Mouse (Mus musculus) liver, embryonic 15.5 days (tissue): ENCODE results near the gene Ing5. TPM values are rescaled to one million over a fixed set of nuclear protein-coding genes. Genes with fewer than 3 reads are reported as not detected.

Experiments used
- polyA plus RNA-seq: library from polyadenylated mRNA; unstranded; fragments of >200 nt; fragmentation: Nextera tagmentation; extraction: Ambion mirVana; gene quantifications from 2 replicates; pipeline ENCODE4 v1.2.1, GENCODE M21; 2015

Gene Ing5
- polyA plus RNA-seq, 1 experiment from 2014 or later, result 9.4 TPM

Other genes with a start within 250 kb of the Ing5 start
- 44.7 and 51.2 TPM in 2 replicates for gene Stk25, start 145.3 kb upstream of the Ing5 start, polyA plus RNA-seq
- gene Bok, start 118.3 kb upstream of the Ing5 start, polyA plus RNA-seq, result 3.7 and 4.9 TPM in 2 replicates
- gene Atg4b, start 52.5 kb upstream of the Ing5 start, polyA plus RNA-seq, result 57.2 and 59.9 TPM in 2 replicates
- 10.9 and 12.3 TPM in 2 replicates for gene Thap4, start 49.1 kb upstream of the Ing5 start, polyA plus RNA-seq
- 110 and 114 TPM in 2 replicates for gene Dtymk, start 2.0 kb upstream of the Ing5 start, polyA plus RNA-seq
- gene D2hgdh, start 20.9 kb downstream of the Ing5 start, polyA plus RNA-seq, result 5.7 and 5.9 TPM in 2 replicates
- gene Gal3st2, start 57.3 kb downstream of the Ing5 start, polyA plus RNA-seq, result not detected in 2 replicates
- gene Gal3st2b, start 114.3 kb downstream of the Ing5 start, polyA plus RNA-seq, result not detected in 2 replicates
- not detected in 2 replicates for gene Gal3st2c, start 186.5 kb downstream of the Ing5 start, polyA plus RNA-seq
- gene Neu4, start 216.5 kb downstream of the Ing5 start, polyA plus RNA-seq, result not detected in 2 replicates
- 0.07 TPM in 1 of 2 replicates, not detected in the other for gene Pdcd1, start 248.6 kb downstream of the Ing5 start, polyA plus RNA-seq